Mouse (Mus musculus): Measurements from ENCODE around the gene Gm49369.
A peak's percentile ranks its signal among the peaks of the same experiment; 100 is the strongest.

DNA sequence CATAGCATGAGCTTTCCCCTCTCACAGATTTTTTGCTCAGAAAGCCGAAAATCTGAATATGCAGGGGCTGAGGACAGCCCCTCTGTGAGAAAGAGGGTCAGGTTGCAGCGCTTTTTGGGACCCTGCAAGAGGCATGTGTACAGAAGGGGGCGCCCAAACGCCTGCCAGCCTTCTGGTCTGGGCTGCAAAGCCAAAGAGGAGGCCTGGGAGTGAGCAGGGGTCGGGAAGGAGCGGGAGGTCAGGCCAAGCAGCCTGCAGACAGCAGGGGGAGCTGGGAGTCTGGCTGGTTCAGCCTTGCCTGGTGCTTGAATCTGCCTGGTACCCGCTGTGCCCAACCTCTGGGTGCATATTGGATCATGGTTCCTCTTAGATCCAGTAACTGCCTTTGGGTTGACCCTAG is 45.7 kb upstream of the Gm49369 start:
- TF ChIP-seq CTCF (IDR thresholded peaks at IDR 0.05; ENCODE audit: low read depth) (peak; percentile 54), EP300 (IDR thresholded peaks at IDR 0.05; ENCODE audit: low read depth) (no peak)
